Mouse (Mus musculus): ENCODE results near the gene Zfp335.

- no peak for TF ChIP-seq GATA1 (IDR thresholded peaks at IDR 0.05; ENCODE audit: borderline replicate concordance, low read length)
- TF ChIP-seq FLI1 (IDR thresholded peaks at IDR 0.05; ENCODE audit: low read length), result no peak
Observed at GRCm38 (mm10) chr2:164924100-164924857, 12.7 kb upstream of the Zfp335 start.
